Mouse (Mus musculus): ENCODE data around the gene Kcnip3.

Kcnip3 gene

GRCm38 (mm10) chr2:127522006-127522441 lies at the start of gene Kcnip3:
TSS of gene Kcnip3 (minus strand) at chr2:127522094.
- DNase-seq, result peak; percentile 54

GRCm38 (mm10) chr2:127559070-127559966 lies 37.4 kb upstream of the Kcnip3 start:
- peak; percentile 94 for DNase-seq

GRCm38 (mm10) chr2:127551078-127551477 lies 29.2 kb upstream of the Kcnip3 start:
- DNase-seq, result peak; percentile 60

GRCm38 (mm10) chr2:127550446-127550845 lies 28.6 kb upstream of the Kcnip3 start:
- DNase-seq, result no peak

DNA sequence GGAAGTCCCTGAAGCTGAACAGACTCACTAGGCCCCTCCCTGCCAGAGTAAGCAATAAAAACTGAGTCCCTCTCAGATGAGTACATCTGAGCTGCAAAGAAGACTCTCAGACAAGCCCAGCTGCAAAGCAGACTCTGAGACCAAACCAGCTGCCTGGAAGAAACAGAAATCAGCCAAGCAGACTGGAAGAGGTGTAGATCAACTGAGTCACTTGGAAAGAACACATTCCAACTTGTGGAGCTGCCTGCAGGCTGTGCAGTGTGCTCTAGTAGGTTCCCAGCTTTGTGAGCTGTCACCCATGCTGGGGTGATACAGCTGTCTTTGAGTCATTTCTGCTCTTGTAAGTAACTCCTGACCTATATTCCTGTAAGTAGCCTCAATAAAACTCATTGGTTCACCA lies 27.8 kb upstream of the Kcnip3 start:
- no peak for DNase-seq

DNA sequence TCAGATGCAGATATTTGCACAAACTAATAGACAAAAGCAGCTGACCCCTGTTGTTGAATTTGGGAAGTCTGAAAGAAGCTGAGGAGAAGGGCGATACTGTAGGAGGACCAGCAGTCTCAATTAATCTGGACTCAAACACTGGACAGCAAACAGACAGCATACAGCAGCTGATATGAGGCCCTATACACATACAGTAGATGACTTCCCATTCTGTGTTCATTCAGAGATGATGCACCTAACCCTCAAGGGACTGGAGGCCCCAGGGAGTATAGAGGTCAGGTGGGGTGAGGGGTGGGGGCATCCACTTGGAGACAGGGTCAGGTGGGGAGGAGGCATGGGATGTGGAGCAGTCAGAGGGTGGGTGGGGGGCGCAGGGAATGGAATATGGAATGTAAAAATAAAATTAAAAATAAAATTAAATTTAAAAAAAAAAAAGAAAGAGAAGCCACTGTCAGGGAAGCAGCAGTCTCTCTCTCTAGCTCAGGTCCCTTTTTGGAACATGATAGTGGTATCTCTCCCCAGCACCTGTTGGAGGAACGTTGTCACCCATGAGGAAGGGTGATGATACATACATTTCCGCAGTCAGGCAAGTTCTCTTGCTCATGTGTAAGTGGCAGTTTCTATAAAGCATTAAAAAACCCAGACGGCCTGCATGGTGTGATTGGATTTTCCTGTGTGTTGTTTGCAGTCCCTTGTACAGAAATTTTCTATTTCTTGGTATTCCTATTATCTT lies 26.6 kb upstream of the Kcnip3 start:
- no peak for DNase-seq

DNA sequence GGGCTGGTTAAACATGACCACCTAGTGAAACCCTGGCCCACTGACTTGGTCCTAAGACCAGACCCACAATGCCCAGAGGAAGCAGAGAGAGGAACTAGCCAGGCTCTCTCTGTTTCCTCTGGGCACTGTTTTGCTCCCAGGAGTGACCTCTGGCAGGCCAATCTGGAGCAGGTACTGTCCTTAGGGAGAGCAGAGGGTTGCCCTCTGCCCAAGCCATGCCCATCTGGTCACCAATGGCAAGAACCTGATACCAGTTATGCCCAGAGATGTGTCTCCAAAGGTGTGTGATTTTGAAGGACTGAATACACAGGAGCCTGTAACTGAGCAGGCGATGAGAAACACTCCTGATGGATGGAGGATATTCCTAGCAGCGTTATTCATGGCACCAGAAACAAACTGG lies 19.8 kb upstream of the Kcnip3 start:
- no peak for DNase-seq

DNA sequence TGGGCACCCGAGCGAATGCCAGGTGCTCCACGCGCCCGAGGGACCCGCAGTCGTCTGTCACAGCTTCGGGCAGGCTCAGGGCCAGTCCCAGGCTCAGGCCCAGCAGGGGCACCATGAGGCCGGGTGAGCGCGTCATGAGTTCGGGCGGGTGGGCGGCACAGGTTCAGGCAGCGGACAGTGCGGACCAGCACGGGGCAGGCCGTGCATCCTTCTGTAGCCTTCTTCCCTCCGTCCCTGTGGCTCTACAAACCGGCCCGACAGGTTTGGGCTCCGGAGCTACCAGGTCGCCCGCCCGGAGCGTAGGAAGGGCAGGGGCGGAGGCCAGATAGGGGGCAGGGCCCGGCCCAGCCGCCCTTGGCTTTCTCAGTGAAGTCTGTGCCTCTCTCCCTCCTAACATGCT lies 19.3 kb upstream of the Kcnip3 start, which contains the start of gene Prom2:
Gene Prom2 (minus strand): TSS at position 283 of the 400 bp plus-strand sequence.
- no peak for DNase-seq

DNA sequence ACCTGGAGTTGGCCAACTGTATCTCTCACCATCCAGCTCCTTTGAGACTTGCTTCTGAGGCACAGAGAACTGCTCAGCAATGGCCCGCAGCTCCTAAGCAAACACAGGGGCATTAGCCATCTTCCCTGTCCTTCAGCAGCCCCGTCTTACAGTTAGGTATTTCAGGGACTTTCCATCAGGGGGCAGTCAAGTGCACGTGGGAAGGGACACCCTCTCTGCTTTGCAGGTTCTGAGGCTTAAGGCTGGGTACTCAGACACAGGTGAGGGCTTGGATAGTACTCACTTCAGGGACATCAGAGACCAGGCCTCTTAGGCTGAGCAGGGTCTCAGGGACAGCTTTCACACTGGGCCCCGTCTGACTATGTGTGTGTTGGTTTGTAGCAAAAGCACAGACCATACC lies 17.6 kb upstream of the Kcnip3 start:
- DNase-seq, result no peak

DNA sequence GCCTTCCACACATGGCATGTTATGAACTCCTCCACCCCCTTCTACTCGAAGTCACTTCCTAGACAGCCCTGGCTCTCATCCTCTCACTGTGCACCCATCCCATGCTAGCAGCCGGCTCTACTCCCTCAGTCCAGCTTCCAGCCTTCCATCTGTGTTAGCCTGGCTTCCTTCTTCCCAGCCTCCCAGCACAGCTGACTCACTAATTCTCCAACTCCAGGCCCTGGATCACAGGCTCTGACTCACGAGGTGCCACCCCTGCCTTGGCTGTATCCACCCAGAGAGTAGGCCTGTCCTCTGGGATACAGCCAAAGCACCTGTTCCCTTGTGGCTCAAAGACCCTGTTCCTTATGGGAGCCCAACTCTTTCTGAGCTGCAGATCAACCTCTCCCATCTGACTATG lies 15.7 kb upstream of the Kcnip3 start:
- DNase-seq, result no peak

DNA sequence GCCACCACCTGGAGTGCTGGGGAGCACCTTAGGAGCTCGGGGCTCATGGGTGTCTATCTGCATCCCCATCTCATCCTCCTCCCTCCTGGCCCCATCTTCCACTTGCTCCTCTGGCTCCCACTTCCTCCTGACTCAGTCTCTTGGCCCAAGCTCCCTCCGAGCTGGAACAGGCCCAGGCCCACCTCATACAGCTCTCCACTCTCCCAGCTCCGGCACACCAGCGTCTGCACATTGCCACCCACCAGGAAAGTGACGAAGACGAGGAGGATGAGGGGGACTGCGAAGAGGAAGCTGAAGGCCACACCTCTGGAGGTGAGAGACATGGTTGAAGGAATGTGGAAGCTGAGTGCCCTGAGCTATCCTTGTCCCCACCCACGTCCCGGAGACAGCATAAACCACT lies 13.5 kb upstream of the Kcnip3 start:
- DNase-seq, result peak; percentile 63

DNA sequence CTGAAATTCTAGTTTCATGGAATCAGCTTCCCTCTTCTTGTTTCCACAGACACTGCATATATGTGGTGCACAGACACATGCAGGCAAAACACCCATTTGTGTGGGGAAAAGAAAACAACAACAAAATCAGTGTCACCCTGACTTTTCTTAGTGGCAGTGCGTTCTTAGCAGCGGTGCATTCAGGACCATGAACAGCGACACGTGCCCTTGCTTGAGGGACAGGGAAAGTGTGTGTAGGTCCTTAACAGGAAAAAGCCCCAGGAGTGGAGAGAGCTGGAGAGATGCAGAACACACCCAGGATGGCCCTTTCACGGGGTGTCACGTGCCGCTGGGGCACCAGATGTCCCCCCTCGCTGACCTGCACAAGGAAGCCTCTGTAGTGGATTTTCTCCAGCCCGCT lies 10.5 kb upstream of the Kcnip3 start:
- no peak for DNase-seq

- DNase-seq, result no peak
Measured at GRCm38 (mm10) chr2:127531592-127531991, 9.7 kb upstream of the Kcnip3 start.

DNA sequence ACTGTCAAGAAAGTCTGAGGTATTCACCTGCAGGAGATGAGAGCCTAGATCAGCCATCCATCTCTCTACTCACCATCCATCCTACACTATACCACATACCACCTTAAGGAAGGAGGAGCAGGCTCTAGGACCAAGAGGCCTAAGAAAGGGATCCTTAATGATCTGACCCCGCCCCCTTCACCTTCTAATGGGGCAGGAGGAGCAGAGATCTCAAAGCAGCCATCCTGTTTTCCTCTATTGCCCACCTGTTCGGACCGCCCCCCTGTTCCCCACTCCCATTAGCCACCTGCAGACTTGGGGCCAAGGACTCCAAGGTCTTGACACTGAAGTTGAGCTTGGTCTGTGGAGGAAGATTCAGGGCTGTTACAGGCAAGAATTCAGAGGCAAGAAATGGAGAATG lies 8.5 kb upstream of the Kcnip3 start:
- DNase-seq, result no peak

GRCm38 (mm10) chr2:127525004-127525775 lies 3.3 kb upstream of the Kcnip3 start:
- DNase-seq, result no peak

DNA sequence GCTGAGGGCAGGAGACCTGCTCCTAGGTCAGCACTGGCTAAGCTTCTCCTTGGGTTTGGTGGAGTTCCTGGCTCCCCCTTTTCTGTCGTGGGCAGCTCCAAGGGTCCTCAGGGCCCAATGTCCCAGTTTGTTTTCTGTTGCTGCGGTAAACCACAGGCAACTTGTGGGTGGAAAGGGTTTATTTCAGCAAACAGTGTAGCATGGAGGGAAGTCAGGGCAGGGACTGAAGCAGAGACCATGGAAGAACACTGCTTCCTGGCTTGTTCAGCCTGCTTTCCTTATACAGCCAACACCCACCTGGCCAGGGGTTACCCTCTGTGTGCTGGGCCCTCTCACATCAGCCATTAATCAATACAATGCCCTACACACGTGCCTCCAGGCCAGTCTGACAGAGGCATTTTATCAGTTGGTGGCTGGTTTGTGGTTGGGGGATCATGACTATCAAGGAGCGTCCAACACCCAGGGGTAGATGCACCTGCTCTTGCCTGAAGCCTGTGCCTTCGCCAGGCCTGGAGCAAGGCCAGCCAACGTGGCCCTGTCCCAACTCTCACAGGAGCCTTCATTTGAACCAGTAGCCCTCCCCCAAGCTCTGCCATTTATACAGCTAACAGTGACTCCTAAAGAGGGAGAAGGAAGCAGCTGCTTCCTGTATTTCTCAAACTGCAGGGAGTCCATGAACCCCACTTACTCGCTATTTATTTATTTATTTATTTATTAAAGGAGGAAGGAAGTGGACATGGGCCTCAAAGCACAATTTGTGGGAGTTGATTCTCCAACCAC lies 2.2 kb upstream of the Kcnip3 start:
- DNase-seq, result no peak

DNA sequence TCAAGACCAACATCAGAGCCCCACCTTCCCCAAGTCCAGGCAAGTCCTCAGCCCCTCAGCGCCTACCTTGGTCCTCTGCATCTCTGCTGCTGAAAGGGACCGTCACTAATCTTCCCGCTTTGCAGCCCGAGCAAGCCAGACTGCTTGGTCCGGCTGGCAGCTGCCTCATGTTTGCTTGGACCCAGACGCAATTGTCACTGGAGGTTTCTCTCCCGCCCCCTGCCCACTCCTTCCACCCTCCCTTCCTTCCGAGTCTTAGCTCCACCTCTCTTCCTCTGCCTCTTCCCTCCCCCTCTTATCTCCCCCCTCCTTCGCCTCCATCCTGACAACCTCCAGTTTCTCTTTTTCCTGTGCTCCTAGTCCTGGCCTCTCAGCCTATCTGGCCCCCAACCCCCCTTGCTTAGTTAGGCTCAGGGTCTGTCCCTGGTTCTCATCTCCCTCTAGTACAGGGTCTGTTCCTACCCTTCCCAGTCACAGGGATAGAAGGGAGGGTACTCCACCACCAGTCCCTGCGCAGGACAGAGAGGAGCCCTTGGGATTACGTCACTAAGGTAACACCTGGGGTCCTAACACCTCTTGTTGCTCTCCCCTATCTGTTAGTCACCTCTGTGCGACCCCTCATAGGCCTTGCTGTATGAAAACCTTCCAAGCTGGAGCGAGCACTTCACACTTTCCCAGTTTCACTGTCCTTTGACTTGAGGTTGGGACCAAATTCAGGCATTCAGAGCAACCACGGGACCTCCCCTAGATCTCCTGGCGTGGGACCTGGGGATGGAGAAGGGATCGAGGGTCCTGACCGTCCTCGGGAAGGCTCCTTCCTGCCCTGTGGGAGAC lies 505 bp downstream of the Kcnip3 start:
- peak; percentile 66 for DNase-seq

DNA sequence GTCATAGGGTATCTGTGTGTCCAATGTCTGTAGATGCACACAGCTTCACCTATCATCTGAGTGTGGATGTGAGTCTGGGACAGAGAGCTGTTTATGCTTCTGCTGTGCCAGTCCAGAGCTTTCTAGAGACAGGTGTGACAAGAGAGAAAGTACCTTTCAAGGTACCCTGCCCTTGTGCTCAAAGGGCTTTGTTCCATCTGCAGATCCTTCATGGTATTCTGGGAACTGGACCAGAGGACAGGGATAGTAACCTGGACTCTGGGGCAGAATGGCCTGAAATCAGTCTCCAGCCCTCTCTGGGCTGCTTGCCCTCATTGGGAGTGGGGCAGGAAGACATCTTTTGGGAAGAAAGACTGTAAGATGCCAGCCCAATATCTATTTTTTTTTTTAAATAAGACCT lies 1.8 kb downstream of the Kcnip3 start:
- DNase-seq, result no peak

GRCm38 (mm10) chr2:127519308-127519707 lies 2.6 kb downstream of the Kcnip3 start:
- no peak for DNase-seq

GRCm38 (mm10) chr2:127518831-127519230 lies 3.1 kb downstream of the Kcnip3 start:
- DNase-seq, result no peak

- DNase-seq, result no peak
Measured at GRCm38 (mm10) chr2:127518273-127518672, 3.6 kb downstream of the Kcnip3 start.
